Mouse (Mus musculus) ovary, postnatal 14 days (tissue): ENCODE results near the gene Egln2.

Source experiments
- DNase-seq: peaks from one replicate; pipeline ENCODE4 v3.0.0; 2022; ENCODE audit warnings: low spot score

Gene Egln2

DNA sequence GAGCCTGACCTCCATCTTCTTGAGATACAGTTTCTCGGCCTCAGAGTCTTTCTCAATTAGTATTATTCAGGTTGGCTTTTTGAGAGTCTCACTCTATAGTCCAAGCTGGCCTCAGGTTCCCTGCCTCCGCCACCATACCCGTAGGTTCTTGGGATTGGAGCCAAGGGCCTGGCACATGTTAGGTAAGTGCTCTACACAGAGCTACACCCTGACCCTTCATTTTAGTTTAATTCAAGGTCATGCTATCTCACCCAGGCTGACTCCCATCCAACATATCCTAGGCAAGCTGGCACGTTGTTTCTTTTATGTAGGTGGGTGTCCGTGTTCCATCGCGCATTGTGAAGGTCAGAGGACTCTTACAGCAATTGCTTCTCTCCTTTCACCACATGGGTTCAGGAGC is 8.3 kb upstream of the Egln2 start:
- DNase-seq: no peak

DNA sequence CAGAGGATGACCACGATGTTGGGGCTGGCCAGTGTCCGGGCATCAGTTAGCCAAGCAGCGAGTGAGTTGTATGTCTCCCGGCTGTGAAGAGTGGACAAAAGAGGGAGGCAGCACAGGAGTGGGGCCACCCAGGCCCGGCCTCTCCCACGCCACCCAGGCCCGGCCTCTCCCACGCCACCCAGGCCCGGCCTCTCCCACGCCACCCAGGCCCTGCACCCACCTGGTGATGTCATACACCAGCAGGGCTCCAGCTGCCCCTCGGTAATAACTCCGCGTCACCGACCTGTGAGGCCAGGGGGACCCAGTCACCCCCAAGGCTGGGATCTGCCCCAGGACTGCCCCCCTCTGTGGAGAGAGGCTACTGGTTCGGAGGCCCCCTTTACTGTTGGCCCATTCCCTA is 7.9 kb upstream of the Egln2 start:
- no peak for DNase-seq

DNA sequence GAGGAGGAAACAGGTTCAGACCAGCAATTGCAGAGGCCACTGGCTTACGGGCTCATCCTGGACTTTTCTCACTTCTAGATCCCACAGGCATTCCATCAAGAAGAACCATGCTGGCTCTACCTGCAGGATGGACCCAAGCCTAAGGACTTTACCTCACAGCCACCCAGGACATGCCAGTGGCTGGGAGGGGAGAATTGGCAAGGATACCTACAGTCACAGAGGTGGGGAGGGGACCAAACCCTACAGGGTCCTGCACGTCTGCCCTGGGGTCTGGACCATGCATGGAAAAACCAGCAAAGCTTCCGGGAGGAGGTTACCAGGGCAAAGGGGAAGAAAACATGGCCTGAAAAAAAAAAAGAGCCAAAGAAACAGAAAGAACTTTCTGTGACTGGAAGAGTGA is 4.4 kb upstream of the Egln2 start:
- DNase-seq: no peak

DNA sequence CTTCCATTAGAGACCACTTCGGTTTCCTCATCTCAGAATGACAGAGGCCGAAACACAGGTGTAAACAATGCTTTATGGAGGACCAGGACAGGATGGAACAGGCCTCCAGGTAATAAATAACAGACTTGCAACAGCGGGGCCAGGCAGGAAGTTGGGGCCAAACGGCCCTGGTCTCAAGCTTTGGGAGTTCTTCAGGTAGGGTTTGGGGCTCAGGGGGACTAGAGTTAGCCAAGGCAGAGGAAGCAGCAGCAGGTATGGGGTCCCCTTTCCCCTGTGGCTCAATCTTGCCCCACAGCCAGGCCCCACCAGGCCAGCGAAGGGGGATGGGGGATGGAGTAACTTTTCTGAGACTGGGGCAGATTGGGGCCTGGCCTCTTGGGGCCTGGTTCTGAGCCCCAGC is 1.8 kb upstream of the Egln2 start:
- no peak for DNase-seq

DNA sequence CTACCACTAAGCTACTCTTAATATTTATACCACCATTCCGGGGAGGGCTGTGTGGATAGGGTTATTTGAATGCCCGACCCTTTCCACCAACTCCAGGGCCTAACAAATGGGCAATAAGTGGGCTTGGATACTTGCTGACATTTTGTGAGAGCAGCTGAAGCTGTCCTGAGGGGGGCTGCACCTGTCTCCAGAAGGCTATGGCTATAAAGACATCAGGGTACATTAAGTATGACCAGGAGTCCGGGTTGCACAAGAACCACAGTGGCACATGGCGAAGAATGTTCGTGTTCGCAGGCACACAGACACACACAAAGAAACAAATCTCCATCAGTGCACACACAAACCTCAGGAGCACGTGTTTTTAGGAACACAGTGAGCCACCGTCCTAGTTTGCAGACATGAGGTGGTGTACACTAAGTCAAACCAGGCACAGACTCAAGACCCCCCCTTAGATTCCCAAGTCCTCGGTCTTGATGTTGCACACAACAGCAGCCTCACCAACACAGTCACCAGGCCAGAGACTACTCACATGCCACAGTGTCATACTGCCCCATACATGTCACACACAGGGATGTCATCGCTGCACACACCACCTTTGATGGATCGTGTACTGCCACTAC is 983 bp upstream of the Egln2 start:
- DNase-seq: no peak

DNA sequence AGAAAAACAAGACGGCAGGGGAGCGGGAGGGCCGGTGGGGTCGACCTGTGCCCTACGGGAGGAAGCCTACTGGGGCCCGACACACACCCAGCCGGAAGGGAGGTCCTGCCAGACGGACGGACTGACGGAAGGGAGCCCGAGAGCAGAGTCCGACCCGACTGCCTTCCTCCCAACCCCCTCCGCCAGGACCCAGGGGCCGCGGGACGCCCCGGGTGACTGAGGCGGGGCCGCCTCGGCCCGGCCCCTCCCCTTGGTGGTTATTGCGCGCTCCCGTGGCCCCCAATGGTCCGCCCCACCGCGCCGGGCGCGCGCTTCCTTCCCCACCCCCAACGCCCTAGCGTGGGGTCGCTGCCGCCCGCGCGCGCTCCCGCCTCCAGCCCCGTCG is 381 bp downstream of the Egln2 start:
- DNase-seq: peak; percentile 76

DNA sequence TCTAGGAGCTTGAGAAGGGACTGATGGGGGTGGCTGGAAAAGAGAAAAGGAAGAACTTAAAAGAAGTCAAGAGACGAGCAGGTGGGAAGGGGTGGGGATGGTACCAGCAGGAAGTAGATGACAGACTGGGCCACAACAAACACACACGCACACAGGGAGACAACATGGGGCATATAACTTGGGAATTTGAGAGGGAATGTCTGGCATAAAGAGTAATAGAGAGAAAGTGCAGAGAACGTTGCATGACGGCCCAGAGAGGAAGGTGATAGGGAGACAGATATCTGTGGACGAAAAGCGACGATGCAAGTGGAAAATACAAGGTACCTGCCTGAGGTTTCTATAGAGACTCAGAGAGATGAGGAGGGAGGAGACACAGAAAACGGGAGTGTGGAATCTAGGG is 906 bp downstream of the Egln2 start:
- no peak for DNase-seq

DNA sequence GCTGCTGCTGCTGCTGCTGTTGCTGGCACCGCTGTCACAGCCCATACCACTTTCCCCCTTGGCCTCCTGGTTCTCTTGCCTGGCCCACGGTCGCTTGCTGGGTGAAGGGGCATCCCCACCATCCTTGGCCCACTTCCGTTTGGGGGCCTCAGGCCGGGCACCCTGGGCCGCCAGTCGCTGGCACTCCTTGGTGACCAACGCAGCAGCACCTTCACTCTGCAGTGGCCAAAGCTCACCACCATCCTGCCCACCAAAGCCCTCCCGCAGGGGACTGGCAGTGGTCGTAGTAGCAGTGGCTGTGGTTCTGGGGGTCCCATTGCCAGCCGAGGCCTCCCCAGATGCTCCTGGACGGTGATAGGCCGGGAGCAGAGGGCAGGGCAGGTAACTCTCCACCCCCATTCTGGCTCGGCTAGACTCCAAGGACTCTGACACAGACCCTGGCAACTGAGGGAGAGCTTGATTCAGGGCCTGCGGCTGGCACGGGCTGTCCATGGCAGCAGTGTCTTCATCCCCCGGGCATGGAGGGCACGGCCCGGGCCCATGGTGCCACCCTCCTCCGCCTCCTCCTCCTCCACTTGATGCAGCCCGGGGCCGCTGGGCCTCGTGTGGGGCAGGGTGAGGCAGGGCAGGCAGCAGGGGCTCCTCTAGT is 1.5 kb downstream of the Egln2 start:
- DNase-seq: no peak

DNA sequence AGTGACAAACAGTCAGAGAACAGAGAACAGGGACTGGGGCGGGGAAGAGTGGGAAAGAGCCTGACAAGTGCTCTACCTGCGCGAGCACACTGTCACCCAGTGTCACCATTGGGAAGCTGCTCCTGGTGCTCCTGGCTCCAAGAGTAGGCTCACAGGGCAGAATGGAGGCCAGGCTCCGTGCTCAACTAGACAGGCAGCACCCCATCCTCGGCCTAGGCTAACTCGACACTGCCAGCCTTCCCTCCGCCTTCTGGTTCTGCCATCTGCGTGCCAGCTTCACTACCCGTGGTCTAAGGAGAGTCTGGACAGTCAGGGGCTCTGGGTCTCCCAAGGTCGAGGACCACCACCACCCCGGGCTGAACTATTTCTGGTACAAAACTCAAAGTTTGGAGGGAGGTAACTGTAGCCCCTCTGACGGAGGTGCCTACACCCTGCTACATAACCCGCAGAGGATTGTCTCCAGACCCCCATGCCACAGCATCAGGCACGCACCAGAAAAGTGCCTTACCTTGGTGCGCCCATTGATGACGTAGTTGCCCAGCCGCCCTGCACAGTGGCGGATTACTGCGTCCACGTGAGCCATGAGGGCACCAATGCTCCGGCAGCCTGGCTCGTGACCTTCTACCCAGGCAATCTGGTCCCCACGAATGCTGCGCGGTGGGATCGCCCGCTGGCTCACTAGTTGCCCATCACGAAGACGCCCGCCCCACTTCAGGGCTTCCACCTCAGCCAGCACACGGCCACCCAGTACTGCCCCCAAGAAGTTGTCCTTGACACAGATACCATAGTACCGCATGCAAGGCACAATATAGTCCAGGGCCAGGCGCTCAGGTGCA is 2.3 kb downstream of the Egln2 start:
- no peak for DNase-seq

DNA sequence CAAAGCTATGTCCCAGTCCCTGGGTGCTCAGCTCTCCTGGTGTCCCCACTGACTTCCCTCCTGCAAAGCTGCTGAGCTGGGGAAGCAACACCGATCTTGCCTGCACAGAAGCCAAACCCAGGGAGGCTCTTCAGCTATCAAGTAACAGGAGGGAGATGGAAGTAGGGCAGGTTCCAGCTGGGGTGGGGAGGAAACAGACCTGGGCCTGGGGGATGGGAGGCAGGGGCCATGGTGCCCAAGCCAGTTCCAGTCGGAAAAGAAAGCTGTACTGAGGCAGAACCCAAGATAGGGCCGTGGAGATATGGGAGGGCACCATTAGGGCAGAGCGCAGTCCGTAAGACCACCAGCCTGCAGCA is 3.2 kb downstream of the Egln2 start:
- DNase-seq: no peak

DNA sequence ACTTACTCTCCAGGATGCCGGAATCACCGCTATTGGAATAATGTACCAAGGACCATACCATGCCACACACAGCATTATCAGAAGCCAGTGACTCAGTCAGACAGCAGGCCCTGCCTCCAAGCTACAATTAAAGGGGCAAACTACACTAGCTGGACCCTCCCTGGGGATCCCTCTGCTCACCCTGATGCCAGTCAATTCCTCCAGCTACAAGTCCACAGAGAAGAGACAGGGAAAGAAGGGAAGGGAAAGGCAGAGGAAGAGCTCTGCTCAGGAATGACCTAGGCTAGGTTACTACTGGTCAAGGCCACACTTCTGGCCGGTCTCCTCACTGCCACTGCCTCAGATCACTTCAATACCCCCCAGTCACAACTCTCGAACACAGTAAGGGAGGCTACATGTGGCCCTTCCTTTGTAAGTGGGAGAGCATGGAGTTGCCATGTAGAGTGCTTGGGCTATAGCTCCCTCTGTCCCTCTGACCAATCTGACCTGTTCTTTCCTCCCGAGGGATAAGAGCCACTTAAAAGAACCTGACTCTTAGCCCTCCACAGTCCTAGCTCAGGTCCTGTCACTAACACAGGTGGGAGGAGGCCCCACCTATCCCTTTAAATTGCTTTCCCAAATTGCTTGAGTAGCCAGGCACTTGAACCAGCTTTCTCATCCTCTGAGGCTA is 3.7 kb downstream of the Egln2 start:
- no peak for DNase-seq

DNA sequence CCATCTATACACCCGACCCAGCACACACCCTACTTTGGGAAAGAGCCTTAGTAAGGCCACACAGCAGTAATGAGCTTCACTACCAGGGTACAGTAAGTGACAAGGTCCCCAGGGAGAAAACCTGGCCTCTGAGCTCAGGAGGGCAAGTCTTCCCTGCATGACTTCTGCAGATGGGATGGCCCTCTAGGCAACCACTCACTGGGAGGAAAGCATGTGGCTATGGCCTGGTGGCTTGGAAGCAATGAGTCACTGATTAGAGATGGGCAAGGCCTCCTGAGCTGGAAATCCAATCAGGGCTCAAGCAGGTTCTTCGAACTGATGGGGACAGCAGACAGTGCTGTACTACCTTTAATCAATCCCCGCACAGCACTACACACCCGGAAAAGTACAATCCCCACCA is 4.9 kb downstream of the Egln2 start:
- no peak for DNase-seq

DNA sequence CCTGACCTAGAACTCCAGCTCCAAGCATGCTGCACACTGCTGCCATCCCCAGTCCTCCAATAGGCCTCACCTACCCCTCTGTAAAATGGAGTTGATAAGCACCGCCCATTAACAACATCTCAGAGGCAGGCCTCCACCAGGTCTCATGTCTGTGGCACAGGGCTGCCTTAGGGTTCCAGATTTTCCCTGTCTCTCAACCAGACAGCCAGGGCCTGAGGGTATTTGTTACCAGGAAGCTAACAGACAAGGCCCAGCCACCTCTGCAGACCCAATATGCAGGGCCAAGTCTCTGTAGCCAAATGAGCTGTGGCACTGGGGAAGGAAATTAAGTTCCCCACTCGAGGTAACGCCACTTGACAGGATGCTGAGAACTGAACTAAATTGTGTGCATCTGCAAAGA is 5.7 kb downstream of the Egln2 start:
- no peak for DNase-seq

DNA sequence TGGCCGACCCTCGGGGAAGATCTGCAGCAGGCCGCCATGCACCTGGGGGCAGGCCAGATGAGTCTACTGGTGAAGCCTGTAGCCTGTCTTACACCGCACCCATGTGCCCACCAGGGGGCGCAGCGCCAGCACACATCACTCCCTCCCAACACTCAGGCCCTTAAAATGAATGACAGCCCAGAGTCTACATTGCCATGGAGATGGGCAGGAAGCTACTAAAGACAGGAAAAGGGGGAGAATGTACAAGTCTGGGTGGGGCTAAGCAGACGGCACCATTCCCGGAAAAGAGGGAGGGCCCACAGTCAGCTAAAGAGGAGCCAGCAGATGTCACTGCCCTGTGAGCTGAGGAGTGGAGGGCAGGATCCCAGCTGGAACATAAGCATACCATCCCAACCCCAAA is 6.7 kb downstream of the Egln2 start:
- peak; percentile 77 for DNase-seq

DNA sequence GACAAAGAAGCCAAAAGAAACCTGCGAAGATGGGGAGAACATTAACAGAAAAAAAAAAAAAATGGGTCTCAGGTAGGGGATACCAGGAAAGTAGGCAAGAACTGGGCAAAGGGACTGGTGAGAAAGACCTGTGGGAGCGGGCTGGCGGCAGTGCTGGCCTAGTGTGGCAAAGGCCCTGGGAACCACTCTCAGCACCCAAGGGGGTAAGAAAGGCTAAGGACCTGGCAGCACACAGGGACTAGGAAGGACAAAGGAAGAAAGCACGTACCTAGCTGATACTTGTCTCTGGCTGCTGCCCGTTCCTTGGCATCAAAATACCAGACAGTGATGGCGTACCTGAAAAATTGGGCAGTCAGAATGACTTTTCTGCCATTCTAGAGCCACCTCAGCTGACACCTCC is 7.3 kb downstream of the Egln2 start:
- no peak for DNase-seq

DNA sequence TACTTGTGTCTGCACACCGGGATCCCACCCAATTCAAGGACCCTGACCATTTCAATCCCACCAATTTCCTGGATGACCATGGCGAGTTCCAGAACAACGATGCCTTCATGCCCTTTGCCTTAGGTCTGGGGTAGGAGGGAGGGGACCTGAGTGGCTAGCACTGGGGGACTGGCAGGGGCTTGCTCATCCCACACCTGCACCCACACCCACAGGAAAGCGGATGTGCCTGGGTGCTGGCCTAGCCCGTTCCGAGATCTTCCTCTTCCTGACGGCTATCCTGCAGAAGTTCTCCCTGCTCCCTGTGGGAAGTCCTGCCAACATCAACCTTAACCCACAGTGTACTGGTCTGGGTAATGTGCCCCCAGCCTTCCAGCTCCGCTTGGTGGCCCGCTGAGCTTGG is 8.4 kb downstream of the Egln2 start:
- no peak for DNase-seq

DNA sequence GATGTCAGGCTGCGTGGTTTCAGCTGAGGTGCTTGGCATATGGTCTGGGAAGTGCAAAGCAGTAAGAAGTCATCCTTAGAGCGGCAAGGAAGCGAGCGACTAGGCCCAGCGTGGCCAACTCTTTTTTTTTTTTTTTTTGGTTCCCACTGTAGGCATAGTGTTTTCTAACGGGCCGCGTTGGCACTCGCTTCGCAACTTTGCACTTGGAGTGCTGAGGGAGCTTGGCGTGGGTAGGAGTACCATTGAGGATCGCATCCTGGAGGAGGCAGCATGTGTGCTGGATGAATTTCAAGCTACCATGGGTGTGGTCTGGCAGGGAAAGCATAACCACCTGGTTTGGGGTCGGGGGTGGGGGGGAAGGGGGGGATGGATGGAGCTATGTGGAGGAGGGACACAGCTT is 10.6 kb downstream of the Egln2 start:
- no peak for DNase-seq

DNA sequence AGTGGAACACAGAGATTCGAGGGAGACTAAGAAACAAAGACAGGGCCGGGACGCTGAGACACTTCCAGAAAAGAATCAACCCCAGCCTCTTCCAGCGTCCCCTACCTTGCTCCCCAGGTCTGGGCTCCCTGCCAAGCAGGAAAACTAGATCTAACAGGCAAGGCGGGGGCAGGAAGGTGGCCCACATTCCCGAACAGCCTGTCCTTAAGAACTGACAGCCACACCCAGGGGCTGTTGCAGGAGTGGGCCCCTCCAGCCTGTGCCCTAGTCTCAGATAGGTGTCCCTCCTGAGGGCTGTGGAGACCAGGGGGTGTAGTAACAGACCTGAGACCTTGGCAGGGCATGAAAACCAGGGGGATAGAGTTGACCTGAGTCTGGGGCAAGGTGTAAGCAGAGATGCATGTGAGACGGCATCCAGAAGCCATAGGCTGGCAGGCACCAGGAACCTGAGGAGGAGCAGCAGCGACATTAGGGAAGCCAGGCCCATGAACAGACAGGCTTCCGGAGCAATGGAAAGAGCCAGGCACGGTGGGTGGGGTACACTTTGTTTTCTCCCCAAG is 13.3 kb downstream of the Egln2 start, which contains the start of gene Cyp2t4:
Gene Cyp2t4 (plus strand): TSS at position 510 of the 560 bp plus-strand sequence.
- DNase-seq: no peak

DNA sequence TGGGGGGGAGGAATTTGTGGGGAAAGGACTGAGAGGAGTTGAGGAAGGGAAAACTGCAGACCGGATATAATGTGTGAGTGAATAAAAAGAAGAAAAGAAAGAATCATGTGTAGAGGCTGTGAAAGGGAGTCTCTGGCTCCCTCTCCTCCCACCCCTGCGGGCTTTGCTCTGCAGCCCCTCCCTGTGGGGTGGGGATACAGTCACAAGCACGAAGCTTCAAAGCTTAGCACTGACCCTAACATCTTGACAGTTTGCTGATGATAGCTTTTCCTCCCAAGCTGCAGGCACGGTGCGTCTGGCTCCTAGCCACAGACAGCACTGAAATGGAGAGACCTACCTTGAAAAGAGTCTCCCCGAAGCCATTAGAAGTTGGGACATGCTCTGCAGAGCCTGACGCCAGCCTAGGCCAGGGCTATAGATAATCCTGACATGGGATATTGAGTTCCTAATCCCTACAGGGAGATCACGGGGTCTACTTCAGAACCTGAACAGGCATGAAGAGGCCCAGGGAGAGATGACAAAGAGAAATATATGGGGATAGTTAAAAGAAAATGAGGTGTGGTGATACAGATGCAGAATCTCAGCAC is 30.1 kb downstream of the Egln2 start:
- no peak for DNase-seq

DNA sequence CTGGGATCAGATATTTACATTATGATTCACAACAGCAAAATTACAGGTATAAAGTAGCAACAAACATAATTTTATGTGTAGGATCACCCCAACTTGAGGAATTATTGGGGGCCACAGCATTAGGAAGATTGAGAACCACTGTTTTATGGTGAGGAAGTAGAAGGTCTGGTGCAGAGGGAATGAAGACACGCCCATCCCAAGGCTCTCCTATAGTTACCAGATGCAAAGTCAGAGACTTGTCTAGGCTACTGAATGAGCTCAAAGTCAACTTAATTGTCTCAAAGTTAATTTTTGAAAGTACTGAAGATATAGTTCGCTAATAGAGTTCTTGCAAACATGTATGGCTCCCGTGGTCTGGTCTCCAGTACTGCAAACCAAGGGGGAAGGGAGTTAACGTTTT is 32.8 kb downstream of the Egln2 start:
- no peak for DNase-seq

DNA sequence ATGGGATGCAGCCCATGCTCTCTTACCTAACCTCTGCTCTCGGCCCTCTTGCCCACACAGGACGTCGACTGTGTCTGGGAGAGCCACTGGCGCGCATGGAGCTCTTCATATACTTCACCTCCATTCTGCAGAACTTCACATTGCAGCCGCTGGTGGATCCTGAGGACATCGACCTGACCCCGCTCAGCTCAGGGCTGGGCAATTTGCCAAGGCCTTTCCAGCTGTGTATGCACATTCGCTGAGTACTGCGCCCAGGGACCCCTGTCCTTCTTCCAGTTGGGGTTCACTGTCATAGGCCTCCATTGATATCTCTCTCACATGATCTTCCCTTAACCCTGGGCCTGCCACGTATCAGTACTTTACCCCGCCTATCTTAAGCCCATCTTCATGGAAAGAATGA is 33.4 kb downstream of the Egln2 start:
- DNase-seq: no peak

DNA sequence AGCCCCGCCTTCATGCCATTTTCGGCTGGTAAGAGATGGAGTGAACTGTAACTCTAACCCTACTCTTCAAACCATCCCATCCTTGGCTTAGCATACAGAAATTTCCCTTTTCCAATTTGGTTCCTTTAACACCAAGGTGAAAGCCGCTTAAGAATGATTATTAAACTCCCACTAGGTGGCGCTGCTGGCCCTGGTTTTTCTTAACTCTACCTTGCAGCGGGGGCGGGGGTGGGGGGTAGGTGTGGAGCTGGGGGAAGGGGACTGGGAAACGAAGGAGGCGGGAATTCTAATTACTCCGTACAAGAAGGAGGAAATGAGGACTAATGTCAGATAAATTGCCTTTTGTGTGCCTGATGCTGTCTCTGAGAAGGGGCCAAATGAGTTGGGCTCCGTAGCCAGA is 34.0 kb downstream of the Egln2 start:
- DNase-seq: peak; percentile 50
